Mouse (Mus musculus) heart, postnatal 25 days (tissue): ENCODE data around the gene Zfp341. TPM values are rescaled to one million over a fixed set of nuclear protein-coding genes. Genes with fewer than 3 reads are reported as not detected.

Experiments used
- DNase-seq: peaks from one replicate; pipeline ENCODE4 v3.0.0; 2022; ENCODE audit warnings: low spot score
- intact Hi-C: fragments of 180-260 bp; cut with DNase I; formaldehyde crosslinking; loops from one replicate; pipeline ENCODE4 v1.15.1; 2025
- total RNA-seq, 2 experiments: library from RNA; stranded (reverse); gene quantifications; 2 replicates each; pipeline ENCODE4 v1.2.3; 2021

The Zfp341 gene
- total RNA-seq, 2 experiments from 2014 or later: 3.0 to 3.1 TPM

- DNase-seq: peak; percentile 32
- intact Hi-C loops: loop anchor here (1.0 kb wide), 2 partner anchors 232 to 236 kb away; no protein-coding TSS in a partner anchor
Measured at GRCm38 (mm10) chr2:154657486-154658237, 44.6 kb downstream of the Zfp341 start.

GRCm38 (mm10) chr2:154659070-154659469 is 46.0 kb downstream of the Zfp341 start:
- intact Hi-C loops: no loop called here
- DNase-seq: no peak

GRCm38 (mm10) chr2:154659531-154660074 is 46.5 kb downstream of the Zfp341 start:
- no peak for DNase-seq
- intact Hi-C loops: no loop called here

- DNase-seq: no peak
- intact Hi-C loops: no loop called here
Measured at GRCm38 (mm10) chr2:154668680-154669079, 55.6 kb downstream of the Zfp341 start.

GRCm38 (mm10) chr2:154670106-154670505 is 57.0 kb downstream of the Zfp341 start:
- DNase-seq: no peak

GRCm38 (mm10) chr2:154670741-154671140 is 57.6 kb downstream of the Zfp341 start:
- DNase-seq: no peak
- intact Hi-C loops: no loop called here

More at GRCm38 (mm10) chr2:154670106-154670505, 57.0 kb downstream of the Zfp341 start:
- intact Hi-C loops: no loop called here

- intact Hi-C loops: no loop called here
- DNase-seq: no peak
Measured at GRCm38 (mm10) chr2:154674008-154674407, 60.9 kb downstream of the Zfp341 start.

GRCm38 (mm10) chr2:154676653-154677609 is 63.8 kb downstream of the Zfp341 start:
- DNase-seq: peak; percentile 32

GRCm38 (mm10) chr2:154677651-154678139 is 64.6 kb downstream of the Zfp341 start:
- peak; percentile 26 for DNase-seq
- intact Hi-C loops: no loop called here

More at GRCm38 (mm10) chr2:154676653-154677609, 63.8 kb downstream of the Zfp341 start:
- intact Hi-C loops: no loop called here

- DNase-seq: no peak
- intact Hi-C loops: no loop called here
Measured at GRCm38 (mm10) chr2:154678995-154679394, 65.9 kb downstream of the Zfp341 start.

- no peak for DNase-seq
- intact Hi-C loops: no loop called here
Measured at GRCm38 (mm10) chr2:154680337-154680736, 67.2 kb downstream of the Zfp341 start.

GRCm38 (mm10) chr2:154680941-154681340 is 67.8 kb downstream of the Zfp341 start:
- intact Hi-C loops: no loop called here
- no peak for DNase-seq

GRCm38 (mm10) chr2:154682712-154683111 is 69.6 kb downstream of the Zfp341 start:
- intact Hi-C loops: no loop called here
- DNase-seq: no peak

GRCm38 (mm10) chr2:154684901-154685470 is 71.9 kb downstream of the Zfp341 start:
- intact Hi-C loops: no loop called here
- DNase-seq: no peak

GRCm38 (mm10) chr2:154685772-154686171 is 72.7 kb downstream of the Zfp341 start:
- intact Hi-C loops: no loop called here
- DNase-seq: no peak

- intact Hi-C loops: no loop called here
Measured at GRCm38 (mm10) chr2:154686819-154687218, 73.7 kb downstream of the Zfp341 start.

GRCm38 (mm10) chr2:154689391-154689790 is 76.3 kb downstream of the Zfp341 start:
- no peak for DNase-seq
- intact Hi-C loops: no loop called here

More at GRCm38 (mm10) chr2:154686819-154687218, 73.7 kb downstream of the Zfp341 start:
- DNase-seq: no peak

GRCm38 (mm10) chr2:154690959-154691358 is 77.9 kb downstream of the Zfp341 start:
- no peak for DNase-seq
- intact Hi-C loops: no loop called here

GRCm38 (mm10) chr2:154693186-154693940 is 80.3 kb downstream of the Zfp341 start:
- DNase-seq: no peak
- intact Hi-C loops: no loop called here
